Mouse (Mus musculus) heart, embryonic 15.5 days (tissue): ENCODE results near the gene Pnpla7. TPM values are rescaled to one million over a fixed set of nuclear protein-coding genes. Genes with fewer than 3 reads are reported as not detected.
"Not testable (repeated sequence)": the region's sequence is repeated elsewhere in the genome, so short reads cannot be mapped to it uniquely, and the experiment has no call there.

Source experiments
- ATAC-seq: fragments of 200-750 bp; cut with Nextera tagmentation; replicated peaks from 2 replicates; pipeline ENCODE4 v1.8.0; 2017; ENCODE audit warnings: low read depth, moderate TSS enrichment; ENCODE audit not compliant: insufficient number of reproducible peaks, insufficient read depth, low FRiP score
- H3K27ac ChIP-seq: fragments of 300-500 bp; sonication (generic); 2 replicates; pipeline ENCODE4 v1.5.1; 2015; ENCODE audit warnings: mild to moderate bottlenecking, inconsistent platforms
- H3K27me3 ChIP-seq: fragments of 300-500 bp; sonication (generic); 2 replicates; pipeline ENCODE4 v1.6.1; 2015; ENCODE audit warnings: inconsistent platforms
- H3K36me3 ChIP-seq: fragments of 300-500 bp; sonication (generic); 2 replicates; pipeline ENCODE4 v1.6.1; 2015; ENCODE audit warnings: mild to moderate bottlenecking, inconsistent platforms
- H3K4me1 ChIP-seq: fragments of 300-500 bp; sonication (generic); replicated peaks from 2 replicates; pipeline ENCODE4 v1.6.1; 2015; ENCODE audit warnings: inconsistent platforms
- H3K4me2 ChIP-seq: fragments of 300-500 bp; sonication (generic); 2 replicates; pipeline ENCODE4 v1.6.1; 2015; ENCODE audit warnings: inconsistent platforms, mild to moderate bottlenecking, moderate library complexity
- H3K4me3 ChIP-seq: fragments of 300-500 bp; sonication (generic); 2 replicates; pipeline ENCODE4 v1.5.1; 2015; ENCODE audit warnings: mild to moderate bottlenecking, inconsistent platforms
- H3K9ac ChIP-seq: fragments of 300-500 bp; sonication (generic); 2 replicates; pipeline ENCODE4 v1.6.1; 2015; ENCODE audit warnings: mild to moderate bottlenecking, inconsistent platforms
- H3K9me3 ChIP-seq: fragments of 300-500 bp; sonication (generic); replicated peaks from 2 replicates; pipeline ENCODE4 v1.6.1; 2016; ENCODE audit warnings: inconsistent platforms
- WGBS: fragments of 180-500 bp; shearing (Covaris S2); methylation state at CpG from one replicate; pipeline ENCODE4 v1.1.7; 2015; ENCODE audit warnings: mixed read lengths; 5-methylcytosine and 5-hydroxymethylcytosine counted together
- polyA plus RNA-seq: library from polyadenylated mRNA; unstranded; fragments of >200 nt; fragmentation: Nextera tagmentation; extraction: Ambion mirVana; gene quantifications from 2 replicates; pipeline ENCODE4 v1.2.1, GENCODE M21; 2015

Gene Pnpla7
- 10.3 and 11.3 TPM in 2 replicates for polyA plus RNA-seq

GRCm38 (mm10) chr2:24975704-24976297 is at the start of gene Pnpla7:
Pnpla7 (plus strand) TSS chr2:24976033.
- no peaks in the 10 kb centered on the region for H3K9me3 ChIP-seq
- under 1% methylated on average over 16 of the region's 16 CpGs for WGBS
- H3K27me3 ChIP-seq: no peaks in the 10 kb centered on the region
- H3K4me3 ChIP-seq: peak within 1 kb of the TSS; percentile 84
- H3K27ac ChIP-seq: peak within 1 kb of the TSS; percentile 93
- H3K4me2 ChIP-seq: peak within 1 kb of the TSS; percentile 95
- peaks cover 17% of the 10 kb centered on the region; the same call in 1 of the 2 replicates for H3K36me3 ChIP-seq
- H3K4me1 ChIP-seq: peaks cover 18% of the 10 kb centered on the region
- ATAC-seq: peak; percentile 75
- peak within 1 kb of the TSS; percentile 83 for H3K9ac ChIP-seq

- H3K27ac ChIP-seq: no peak overlapping the region
- ATAC-seq: no peak
- H3K4me1 ChIP-seq: peaks cover 6% of the 10 kb centered on the region; the same call in 1 of the 2 replicates
- no peaks in the 10 kb centered on the region for H3K27me3 ChIP-seq
- no peaks in the 10 kb centered on the region for H3K36me3 ChIP-seq
- H3K4me2 ChIP-seq: no peak overlapping the region
- H3K4me3 ChIP-seq: no peak overlapping the region
- 78% methylated on average over 9 of the region's 9 CpGs for WGBS
- no peak overlapping the region for H3K9ac ChIP-seq
- H3K9me3 ChIP-seq: no peaks in the 10 kb centered on the region
Measured at GRCm38 (mm10) chr2:24926345-24926964, 49.4 kb upstream of the Pnpla7 start.

- Histone ChIP-seq H3K9ac (no peak overlapping the region), H3K9me3 (no peaks in the 10 kb centered on the region), H3K4me3 (no peak overlapping the region), H3K4me1 (peaks cover 6% of the 10 kb centered on the region; the same call in 1 of the 2 replicates), H3K27ac (no peak overlapping the region), H3K36me3 (no peaks in the 10 kb centered on the region), H3K27me3 (no peaks in the 10 kb centered on the region), H3K4me2 (no peak overlapping the region)
- ATAC-seq: no peak
- WGBS: 60% methylated on average over 7 of the region's 7 CpGs
Measured at GRCm38 (mm10) chr2:24926965-24927358, 48.9 kb upstream of the Pnpla7 start.

GRCm38 (mm10) chr2:24927810-24928479 is 47.9 kb upstream of the Pnpla7 start:
- Histone ChIP-seq H3K36me3 (no peaks in the 10 kb centered on the region), H3K4me1 (peaks cover 6% of the 10 kb centered on the region; the same call in 1 of the 2 replicates), H3K27ac (peak overlapping the region; percentile 16), H3K9ac (no peak overlapping the region), H3K27me3 (no peaks in the 10 kb centered on the region), H3K9me3 (no peaks in the 10 kb centered on the region), H3K4me2 (no peak overlapping the region), H3K4me3 (no peak overlapping the region)
- no peak; the same call in 1 of the 2 replicates for ATAC-seq
- 51% methylated on average over 4 of the region's 4 CpGs for WGBS

- WGBS: 47% methylated on average over 2 of the region's 2 CpGs
- Histone ChIP-seq H3K9me3 (no peaks in the 10 kb centered on the region), H3K36me3 (no peaks in the 10 kb centered on the region), H3K4me1 (peaks cover 7% of the 10 kb centered on the region), H3K27me3 (no peaks in the 10 kb centered on the region), H3K4me3 (no peak overlapping the region), H3K9ac (no peak overlapping the region), H3K4me2 (no peak overlapping the region), H3K27ac (no peak overlapping the region)
- no peak for ATAC-seq
Measured at GRCm38 (mm10) chr2:24929119-24929518, 46.7 kb upstream of the Pnpla7 start.

- Histone ChIP-seq H3K36me3 (no peaks in the 10 kb centered on the region), H3K4me1 (peaks cover 12% of the 10 kb centered on the region), H3K4me2 (no peak overlapping the region), H3K27me3 (no peaks in the 10 kb centered on the region), H3K9me3 (no peaks in the 10 kb centered on the region), H3K27ac (no peak overlapping the region), H3K4me3 (no peak overlapping the region), H3K9ac (no peak overlapping the region)
- no peak for ATAC-seq
- WGBS: 82% methylated on average over 5 of the region's 5 CpGs
Measured at GRCm38 (mm10) chr2:24929593-24929992, 46.2 kb upstream of the Pnpla7 start.

GRCm38 (mm10) chr2:24934441-24934963 is 41.3 kb upstream of the Pnpla7 start:
- Histone ChIP-seq H3K9me3 (no peaks in the 10 kb centered on the region), H3K27ac (peak overlapping the region; percentile 51), H3K27me3 (no peaks in the 10 kb centered on the region), H3K4me3 (peak overlapping the region; percentile 78), H3K4me1 (peaks cover 13% of the 10 kb centered on the region), H3K4me2 (peak overlapping the region; percentile 98), H3K36me3 (no peaks in the 10 kb centered on the region), H3K9ac (peak overlapping the region; percentile 70)
- peak; percentile 55 for ATAC-seq
- WGBS: 9% methylated on average over 19 of the region's 19 CpGs

GRCm38 (mm10) chr2:24935057-24935796 is 40.6 kb upstream of the Pnpla7 start, which contains the start of gene Arrdc1:
Arrdc1 (minus strand) TSS chr2:24935252.
- ATAC-seq: peak; percentile 93
- peak within 1 kb of the TSS; percentile 51 for H3K27ac ChIP-seq
- H3K9me3 ChIP-seq: no peaks in the 10 kb centered on the region
- peak within 1 kb of the TSS; percentile 70 for H3K9ac ChIP-seq
- peak within 1 kb of the TSS; percentile 98 for H3K4me2 ChIP-seq
- peaks cover 13% of the 10 kb centered on the region for H3K4me1 ChIP-seq
- no peaks in the 10 kb centered on the region for H3K27me3 ChIP-seq
- under 1% methylated on average over 49 of the region's 49 CpGs for WGBS
- no peaks in the 10 kb centered on the region for H3K36me3 ChIP-seq
- H3K4me3 ChIP-seq: peak within 1 kb of the TSS; percentile 78

GRCm38 (mm10) chr2:24942092-24942491 is 33.7 kb upstream of the Pnpla7 start:
- Histone ChIP-seq H3K27me3 (no peaks in the 10 kb centered on the region), H3K27ac (no peak overlapping the region), H3K4me3 (no peak overlapping the region), H3K36me3 (no peaks in the 10 kb centered on the region), H3K9me3 (no peaks in the 10 kb centered on the region), H3K4me2 (no peak overlapping the region), H3K9ac (no peak overlapping the region), H3K4me1 (no peaks in the 10 kb centered on the region)
- no peak for ATAC-seq
- 66% methylated on average over 4 of the region's 4 CpGs for WGBS

GRCm38 (mm10) chr2:24944304-24944703 is 31.5 kb upstream of the Pnpla7 start:
- H3K4me1 ChIP-seq, H3K27ac ChIP-seq, H3K9me3 ChIP-seq, H3K36me3 ChIP-seq, ATAC-seq, H3K4me2 ChIP-seq, H3K27me3 ChIP-seq, H3K4me3 ChIP-seq, H3K9ac ChIP-seq: not testable (repeated sequence)
- 22% methylated on average over 2 of the region's 2 CpGs for WGBS
